Mouse (Mus musculus): Measurements from ENCODE around the gene Rbm48.

Gene Rbm48

GRCm38 (mm10) chr5:3546226-3546625 lies 50.2 kb downstream of the Rbm48 start:
- no peak for DNase-seq (ENCODE audit: low spot score)

- DNase-seq (ENCODE audit: low spot score) = no peak
Observed at GRCm38 (mm10) chr5:3544480-3544769, 52.0 kb downstream of the Rbm48 start.

GRCm38 (mm10) chr5:3543629-3544479 lies 52.5 kb downstream of the Rbm48 start, which contains the start of gene Fam133b:
TSS of gene Fam133b (plus strand) at chr5:3543833.
- DNase-seq (ENCODE audit: low spot score) = peak; percentile 96

- no peak for DNase-seq (ENCODE audit: low spot score)
Observed at GRCm38 (mm10) chr5:3541871-3542270, 54.5 kb downstream of the Rbm48 start.

GRCm38 (mm10) chr5:3538505-3539472 lies 57.6 kb downstream of the Rbm48 start:
- no peak for DNase-seq (ENCODE audit: low spot score)

GRCm38 (mm10) chr5:3536592-3537212 lies 59.7 kb downstream of the Rbm48 start:
- DNase-seq (ENCODE audit: low spot score) = no peak
